Mouse (Mus musculus) forebrain, embryonic 11.5 days (tissue): ENCODE data around the gene C87436. TPM values are rescaled to one million over a fixed set of nuclear protein-coding genes. Genes with fewer than 3 reads are reported as not detected.

Source experiments
- ATAC-seq: fragments of 200-750 bp; cut with Nextera tagmentation; replicated peaks from 2 replicates; pipeline ENCODE4 v1.8.0; 2017; ENCODE audit warnings: moderate TSS enrichment; ENCODE audit not compliant: low FRiP score
- DNase-seq: peaks from one replicate; pipeline ENCODE4 v3.0.0-alpha.2; 2017; ENCODE audit warnings: low spot score
- H3K27ac ChIP-seq: fragments of 300-500 bp; sonication (generic); 2 replicates; pipeline ENCODE4 v1.5.1; 2014; ENCODE audit warnings: low read depth, low read length
- H3K27me3 ChIP-seq: fragments of 300-500 bp; sonication (generic); 2 replicates; pipeline ENCODE4 v1.6.1; 2014; ENCODE audit warnings: mild to moderate bottlenecking, low read length, mixed read lengths; ENCODE audit not compliant: control insufficient read depth, insufficient read depth
- H3K36me3 ChIP-seq: fragments of 300-500 bp; sonication (generic); 2 replicates; pipeline ENCODE4 v1.6.1; 2014; ENCODE audit warnings: mild to moderate bottlenecking, low read length, moderate library complexity, mixed read lengths; ENCODE audit not compliant: control insufficient read depth, insufficient read depth
- H3K4me1 ChIP-seq: fragments of 300-500 bp; sonication (generic); replicated peaks from 2 replicates; pipeline ENCODE4 v1.6.1; 2014; ENCODE audit warnings: low read length, mixed read lengths; ENCODE audit not compliant: control insufficient read depth, insufficient read depth
- H3K4me2 ChIP-seq: fragments of 300-500 bp; sonication (generic); 2 replicates; pipeline ENCODE4 v1.6.1; 2014; ENCODE audit warnings: low read depth, mild to moderate bottlenecking, low read length, moderate library complexity, mixed read lengths; ENCODE audit not compliant: severe bottlenecking
- H3K4me3 ChIP-seq: fragments of 300-500 bp; sonication (generic); 2 replicates; pipeline ENCODE4 v1.5.1; 2014; ENCODE audit warnings: low read depth, low read length
- H3K9ac ChIP-seq: fragments of 300-500 bp; sonication (generic); 2 replicates; pipeline ENCODE4 v1.6.1; 2014; ENCODE audit warnings: low read length
- H3K9me3 ChIP-seq: fragments of 300-500 bp; sonication (generic); 2 replicates; pipeline ENCODE4 v1.6.1; 2016; ENCODE audit warnings: low read length, mixed read lengths; ENCODE audit not compliant: control insufficient read depth
- WGBS: fragments of 180-500 bp; shearing (Covaris S2); extraction: QIAGEN DNeasy Blood & Tissue Kit; methylation state at CpG from one replicate; pipeline ENCODE4 v1.1.7; 2014; 5-methylcytosine and 5-hydroxymethylcytosine counted together
- polyA plus RNA-seq: library from polyadenylated mRNA; unstranded; fragments of >200 nt; fragmentation: Nextera tagmentation; extraction: Ambion mirVana; gene quantifications from 2 replicates; pipeline ENCODE4 v1.2.1, GENCODE M21; 2014

C87436 gene
- polyA plus RNA-seq, 1 experiment from 2014 or later, result 28.1 TPM

GRCm38 (mm10) chr6:86406306-86406705 is 31.9 kb upstream of the C87436 start:
- Histone ChIP-seq H3K9me3 (no peaks in the 10 kb centered on the region), H3K27ac (no peak overlapping the region), H3K27me3 (no peaks in the 10 kb centered on the region), H3K9ac (no peak overlapping the region; the same call in 1 of the 2 replicates), H3K4me1 (no peaks in the 10 kb centered on the region; the same call in 1 of the 2 replicates), H3K36me3 (no peaks in the 10 kb centered on the region), H3K4me3 (peak overlapping the region; percentile 82; the same call in 1 of the 2 replicates), H3K4me2 (peak overlapping the region; percentile 75)
- DNase-seq, result no peak
- no peak for ATAC-seq

DNA sequence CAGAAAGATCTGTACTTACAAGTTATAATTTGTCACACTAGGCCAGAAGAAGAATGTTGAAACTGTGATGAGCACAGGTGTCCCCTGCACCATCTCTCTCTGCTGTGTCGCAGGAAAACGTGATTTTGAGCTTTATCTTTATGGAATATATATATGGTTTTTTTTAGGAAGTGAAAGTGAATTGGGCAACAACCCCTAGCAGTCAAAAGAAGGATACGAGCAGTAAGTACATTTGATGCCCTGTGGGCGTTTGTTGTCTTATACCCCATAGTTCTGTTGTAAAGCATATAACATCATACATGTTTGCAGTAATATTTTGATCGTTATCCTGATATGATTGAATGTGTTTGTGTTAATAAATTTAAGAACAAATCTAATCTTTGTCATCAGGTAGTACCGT is 19.5 kb upstream of the C87436 start:
- no peaks in the 10 kb centered on the region for H3K9me3 ChIP-seq
- H3K4me1 ChIP-seq, result no peaks in the 10 kb centered on the region
- H3K27ac ChIP-seq, result no peak overlapping the region
- no peak overlapping the region for H3K9ac ChIP-seq
- no peak for ATAC-seq
- H3K36me3 ChIP-seq, result peaks cover 33% of the 10 kb centered on the region
- 91% methylated on average over 6 of the region's 6 CpGs for WGBS
- H3K4me2 ChIP-seq, result no peak overlapping the region
- no peak for DNase-seq
- no peaks in the 10 kb centered on the region for H3K27me3 ChIP-seq
- no peak overlapping the region for H3K4me3 ChIP-seq

DNA sequence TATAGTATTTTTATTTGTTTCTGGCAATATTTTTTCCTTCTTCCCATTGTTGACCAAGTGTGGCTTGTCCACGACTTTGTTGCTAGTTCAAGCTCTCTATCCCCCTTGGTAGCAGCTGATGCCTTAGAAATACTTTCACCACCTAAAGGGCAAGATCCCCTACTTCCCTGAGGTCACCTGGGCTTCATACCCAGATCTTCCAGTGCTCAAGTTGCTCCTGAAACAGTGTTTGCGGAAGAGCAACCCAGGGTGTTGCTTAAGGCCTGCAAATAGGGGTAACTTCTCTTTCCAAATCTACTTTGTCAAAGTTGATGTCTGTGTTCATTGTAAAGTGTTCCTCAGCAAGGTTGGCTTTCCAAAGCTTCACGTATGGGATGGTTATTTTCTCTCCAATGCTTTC is 18.9 kb upstream of the C87436 start:
- ATAC-seq, result no peak
- H3K36me3 ChIP-seq, result peaks cover 33% of the 10 kb centered on the region

GRCm38 (mm10) chr6:86420491-86420890 is 17.7 kb upstream of the C87436 start:
- no peak overlapping the region for H3K27ac ChIP-seq

More for the DNA sequence above, 18.9 kb upstream of the C87436 start:
- H3K4me2 ChIP-seq, result no peak overlapping the region
- no peak overlapping the region for H3K27ac ChIP-seq
- 89% methylated on average over 3 of the region's 3 CpGs for WGBS
- H3K4me3 ChIP-seq, result no peak overlapping the region
- H3K9me3 ChIP-seq, result no peaks in the 10 kb centered on the region
- H3K4me1 ChIP-seq, result no peaks in the 10 kb centered on the region
- DNase-seq, result no peak
- H3K27me3 ChIP-seq, result no peaks in the 10 kb centered on the region
- no peak overlapping the region for H3K9ac ChIP-seq

DNA sequence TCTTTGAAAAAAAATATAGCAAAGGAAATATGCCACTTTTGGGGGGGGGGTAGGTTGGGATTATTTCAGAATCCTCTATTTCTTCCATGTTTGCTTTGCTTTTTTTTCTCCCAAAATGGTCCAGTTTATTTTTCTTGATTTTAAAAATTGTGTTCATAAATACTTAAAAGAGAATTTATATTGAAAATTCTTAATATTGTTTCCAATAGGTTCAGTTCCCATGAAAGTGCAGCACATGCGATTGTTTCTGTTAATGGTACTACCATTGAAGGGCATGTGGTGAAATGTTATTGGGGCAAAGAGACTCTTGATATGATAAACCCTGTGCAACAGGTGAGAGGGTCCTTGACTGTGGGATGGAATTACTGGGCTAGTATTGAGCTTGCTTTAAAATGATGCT is 11.8 kb upstream of the C87436 start, which contains the start of gene Gm44790:
Gene Gm44790 (plus strand): TSS at position 301 of the 400 bp plus-strand sequence.
- no peak within 1 kb of the TSS for H3K9ac ChIP-seq
- ATAC-seq (no peak), DNase-seq (no peak)
- H3K9me3 ChIP-seq, result no peaks in the 10 kb centered on the region
- no peaks in the 10 kb centered on the region for H3K4me1 ChIP-seq
- no peaks in the 10 kb centered on the region for H3K27me3 ChIP-seq
- H3K4me3 ChIP-seq, result no peak within 1 kb of the TSS
- H3K36me3 ChIP-seq, result peaks cover 19% of the 10 kb centered on the region
- H3K4me2 ChIP-seq, result no peak within 1 kb of the TSS
- H3K27ac ChIP-seq, result no peak within 1 kb of the TSS
- 90% methylated on average over 1 of the region's 1 CpGs for WGBS

More at GRCm38 (mm10) chr6:86420491-86420890, 17.7 kb upstream of the C87436 start:
- H3K36me3 ChIP-seq, result peaks cover 33% of the 10 kb centered on the region
- no peaks in the 10 kb centered on the region for H3K4me1 ChIP-seq
- no peaks in the 10 kb centered on the region for H3K9me3 ChIP-seq
- 72% methylated on average over 6 of the region's 6 CpGs for WGBS
- H3K9ac ChIP-seq, result no peak overlapping the region
- H3K4me2 ChIP-seq, result no peak overlapping the region
- no peak overlapping the region for H3K4me3 ChIP-seq
- no peaks in the 10 kb centered on the region for H3K27me3 ChIP-seq
- DNase-seq (no peak), ATAC-seq (no peak)

DNA sequence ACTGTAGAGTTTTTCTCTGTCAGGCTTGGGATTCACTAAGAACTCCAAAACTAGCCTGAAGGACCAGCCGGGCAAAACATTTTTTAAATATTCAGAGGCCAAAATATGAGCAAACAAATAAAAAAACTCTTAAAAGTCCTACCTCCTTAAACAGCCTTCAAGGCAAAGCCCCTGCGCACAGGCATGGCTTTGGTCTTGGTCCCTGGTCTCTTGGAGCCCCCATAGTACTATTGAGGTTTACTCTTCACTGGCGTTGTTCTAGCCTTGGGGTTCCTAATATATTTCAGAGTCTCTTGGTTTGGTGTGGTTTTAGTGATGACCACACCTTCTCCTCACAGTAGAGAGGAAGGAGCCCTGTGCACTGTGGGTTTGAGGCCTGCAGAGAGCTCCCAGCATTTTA is 6.6 kb upstream of the C87436 start:
- no peak overlapping the region for H3K9ac ChIP-seq
- WGBS, result 94% methylated on average over 3 of the region's 3 CpGs
- H3K4me3 ChIP-seq, result no peak overlapping the region
- H3K27me3 ChIP-seq, result no peaks in the 10 kb centered on the region
- H3K36me3 ChIP-seq, result peaks cover 16% of the 10 kb centered on the region
- no peak overlapping the region for H3K4me2 ChIP-seq
- H3K9me3 ChIP-seq, result no peaks in the 10 kb centered on the region
- H3K27ac ChIP-seq, result no peak overlapping the region
- DNase-seq, result no peak
- ATAC-seq, result no peak
- H3K4me1 ChIP-seq, result no peaks in the 10 kb centered on the region

DNA sequence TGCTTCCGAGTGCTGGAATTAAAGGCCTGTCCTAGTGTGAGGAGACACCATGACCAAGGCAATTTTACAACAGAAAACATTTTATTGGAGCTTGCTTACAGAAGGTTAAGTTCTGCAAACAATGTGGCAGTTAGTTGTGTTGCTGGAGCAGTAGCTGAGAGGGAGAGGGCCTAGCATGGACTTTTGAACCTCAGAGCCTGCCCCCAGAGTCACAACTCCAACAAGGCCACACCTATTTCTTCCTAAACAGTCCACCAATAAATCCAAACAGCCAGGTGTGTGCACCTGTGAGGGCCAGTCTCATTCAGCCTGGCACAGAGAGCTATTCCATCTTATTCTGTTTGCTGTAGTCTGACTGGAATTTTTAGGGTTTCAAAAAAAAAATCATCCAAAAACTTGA is 4.5 kb upstream of the C87436 start:
- DNase-seq (no peak), ATAC-seq (no peak)
- WGBS, result 83% methylated on average over 1 of the region's 1 CpGs
- Histone ChIP-seq H3K4me3 (no peak overlapping the region), H3K9ac (no peak overlapping the region), H3K9me3 (no peaks in the 10 kb centered on the region), H3K4me2 (no peak overlapping the region), H3K27me3 (no peaks in the 10 kb centered on the region), H3K36me3 (peaks cover 6% of the 10 kb centered on the region), H3K4me1 (no peaks in the 10 kb centered on the region), H3K27ac (no peak overlapping the region)

GRCm38 (mm10) chr6:86437711-86438110 is 463 bp upstream of the C87436 start:
- DNase-seq (peak; percentile 69), ATAC-seq (peak; percentile 59)
- no peaks in the 10 kb centered on the region for H3K9me3 ChIP-seq
- H3K9ac ChIP-seq, result peak overlapping the region; percentile 86; the same call in 1 of the 2 replicates
- 2% methylated on average over 14 of the region's 14 CpGs for WGBS
- H3K27ac ChIP-seq, result peak overlapping the region; percentile 52; the same call in 1 of the 2 replicates
- no peaks in the 10 kb centered on the region for H3K27me3 ChIP-seq
- H3K4me2 ChIP-seq, result peak overlapping the region; percentile 54
- peaks cover 2% of the 10 kb centered on the region; the same call in 1 of the 2 replicates for H3K4me1 ChIP-seq
- peak overlapping the region; percentile 82 for H3K4me3 ChIP-seq
- no peaks in the 10 kb centered on the region; the same call in 1 of the 2 replicates for H3K36me3 ChIP-seq

DNA sequence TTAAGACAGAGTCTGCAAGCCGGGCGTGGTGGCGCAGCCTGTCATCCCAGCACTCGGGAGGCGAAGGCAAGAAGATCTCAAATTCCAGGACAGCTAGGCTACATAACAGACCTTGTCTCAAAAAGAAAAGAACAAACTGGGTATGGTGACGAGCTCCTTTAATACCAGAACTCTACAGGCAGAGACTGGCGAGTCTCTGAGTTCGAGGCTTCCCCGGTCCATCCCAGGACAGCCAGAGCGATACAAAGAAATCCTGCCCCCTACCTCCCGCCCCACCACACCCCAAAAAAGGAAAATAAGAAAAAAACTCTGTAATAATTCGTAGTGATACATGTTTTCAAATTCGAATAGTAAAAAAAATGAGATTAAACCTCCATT is 934 bp downstream of the C87436 start:
- H3K4me3 ChIP-seq, result peak overlapping the region; percentile 82
- no peak for ATAC-seq
- peak overlapping the region; percentile 83 for H3K27ac ChIP-seq
- 4% methylated on average over 13 of the region's 13 CpGs for WGBS
- H3K4me2 ChIP-seq, result peak overlapping the region; percentile 81
- peaks cover 2% of the 10 kb centered on the region; the same call in 1 of the 2 replicates for H3K4me1 ChIP-seq
- no peaks in the 10 kb centered on the region for H3K27me3 ChIP-seq
- peaks cover 5% of the 10 kb centered on the region; the same call in 1 of the 2 replicates for H3K36me3 ChIP-seq
- H3K9me3 ChIP-seq, result no peaks in the 10 kb centered on the region
- no peak for DNase-seq
- H3K9ac ChIP-seq, result peak overlapping the region; percentile 86
